Mouse (Mus musculus) thymus, adult 2 months (tissue): ENCODE measurements around the gene Flt4.

ENCODE experiments used
- CTCF ChIP-seq: fragments of 200-500 bp; IDR thresholded peaks from 2 replicates; pipeline ENCODE4 v1.5.1; 2012; ENCODE audit warnings: mild to moderate bottlenecking, control low read depth, low read length, moderate library complexity, borderline replicate concordance; ENCODE audit not compliant: control insufficient read depth, poor library complexity, insufficient read depth; ENCODE audit errors: extremely low read depth
- POLR2A ChIP-seq: fragments of 200-500 bp; IDR thresholded peaks from 2 replicates; pipeline ENCODE4 v1.6.1; 2012; ENCODE audit warnings: mild to moderate bottlenecking, low read length, control low read depth, moderate library complexity; ENCODE audit not compliant: control insufficient read depth, poor library complexity, insufficient read depth; ENCODE audit errors: extremely low read depth

- TF ChIP-seq CTCF = no peak
- TF ChIP-seq POLR2A = no peak
These were observed 46.4 kb downstream of the Flt4 start for GRCm38 (mm10) chr11:49655501-49655900.
